Mouse (Mus musculus): Measurements from ENCODE around the gene Psmd6.

Gene Psmd6

GRCm38 (mm10) chr14:14120230-14121096 is at the start of gene Psmd6:
TSS of gene Psmd6 (minus strand) at chr14:14120984.
- peak; percentile 93 for DNase-seq (ENCODE audit: low read depth)

GRCm38 (mm10) chr14:14110710-14111109 is 10.1 kb downstream of the Psmd6 start:
- no peak for DNase-seq (ENCODE audit: low read depth)

GRCm38 (mm10) chr14:14104930-14105318 is 15.9 kb downstream of the Psmd6 start:
- DNase-seq (ENCODE audit: low read depth) = no peak

- no peak for DNase-seq (ENCODE audit: low read depth)
Observed at GRCm38 (mm10) chr14:14104213-14104929, 16.4 kb downstream of the Psmd6 start.

- DNase-seq (ENCODE audit: low read depth) = no peak
Observed at GRCm38 (mm10) chr14:14101296-14101695, 19.5 kb downstream of the Psmd6 start.

GRCm38 (mm10) chr14:14100773-14101280 is 20.0 kb downstream of the Psmd6 start:
- no peak for DNase-seq (ENCODE audit: low read depth)

- DNase-seq (ENCODE audit: low read depth) = peak; percentile 95
Observed at GRCm38 (mm10) chr14:14098330-14098980, 22.3 kb downstream of the Psmd6 start.

GRCm38 (mm10) chr14:14090571-14090970 is 30.2 kb downstream of the Psmd6 start:
- no peak for DNase-seq (ENCODE audit: low read depth)

GRCm38 (mm10) chr14:14088016-14088791 is 32.6 kb downstream of the Psmd6 start:
- peak; percentile 56 for DNase-seq (ENCODE audit: low read depth)

GRCm38 (mm10) chr14:14087348-14087747 is 33.4 kb downstream of the Psmd6 start:
- no peak for DNase-seq (ENCODE audit: low read depth)

- no peak for DNase-seq (ENCODE audit: low read depth)
Observed at GRCm38 (mm10) chr14:14086711-14087263, 34.0 kb downstream of the Psmd6 start.

GRCm38 (mm10) chr14:14083811-14084210 is 37.0 kb downstream of the Psmd6 start:
- no peak for DNase-seq (ENCODE audit: low read depth)

GRCm38 (mm10) chr14:14080604-14081194 is 40.1 kb downstream of the Psmd6 start:
- DNase-seq (ENCODE audit: low read depth) = no peak

GRCm38 (mm10) chr14:14071456-14071855 is 49.3 kb downstream of the Psmd6 start:
- no peak for DNase-seq (ENCODE audit: low read depth)

- no peak for DNase-seq (ENCODE audit: low read depth)
Observed at GRCm38 (mm10) chr14:14070541-14071315, 50.1 kb downstream of the Psmd6 start.

GRCm38 (mm10) chr14:14068553-14068952 is 52.2 kb downstream of the Psmd6 start:
- DNase-seq (ENCODE audit: low read depth) = no peak

GRCm38 (mm10) chr14:14067648-14068472 is 52.9 kb downstream of the Psmd6 start:
- peak; percentile 87 for DNase-seq (ENCODE audit: low read depth)

GRCm38 (mm10) chr14:14066241-14066640 is 54.5 kb downstream of the Psmd6 start:
- DNase-seq (ENCODE audit: low read depth) = no peak

GRCm38 (mm10) chr14:14065142-14065498 is 55.7 kb downstream of the Psmd6 start:
- peak; percentile 28 for DNase-seq (ENCODE audit: low read depth)
